Mouse (Mus musculus) MEL (cell line): ENCODE results near the gene Slc9a3r1. TPM values are rescaled to one million over a fixed set of nuclear protein-coding genes. Genes with fewer than 3 reads are reported as not detected.

Experiments
- DNase-seq: peaks from one replicate; pipeline ENCODE4 v3.0.0; 2011; ENCODE audit warnings: low read depth, low spot score
- H3K27ac ChIP-seq: 2 replicates; pipeline ENCODE4 v1.5.1; 2012; ENCODE audit warnings: low read depth, mild to moderate bottlenecking, control low read depth, low read length, moderate library complexity; ENCODE audit not compliant: control insufficient read depth
- H3K27me3 ChIP-seq, 2 experiments: fragments of 150-350 bp in 1 of 2; sonication (generic) in 1 of 2; 2 replicates each; pipeline ENCODE4 v1.6.1; 2012; ENCODE audit warnings: low read length in 2 of 2, mild to moderate bottlenecking in 2 of 2, improper control_type of control experiment in 1 of 2, moderate library complexity in 1 of 2; ENCODE audit not compliant: insufficient read depth in 2 of 2, control insufficient read depth in 1 of 2
- H3K36me3 ChIP-seq, 2 experiments: 2 replicates each; pipeline ENCODE4 v1.6.1; 2012 to 2014; ENCODE audit warnings: low read length in 2 of 2, improper control_type of control experiment in 1 of 2, inconsistent platforms in 1 of 2, mild to moderate bottlenecking in 1 of 2; ENCODE audit not compliant: insufficient read depth in 2 of 2, control insufficient read depth in 1 of 2
- H3K4me1 ChIP-seq, 2 experiments: fragments of 150-350 bp in 1 of 2; sonication (generic) in 1 of 2; 2 replicates each; pipeline ENCODE4 v1.6.1; 2012; ENCODE audit warnings: low read length in 2 of 2, improper control_type of control experiment in 1 of 2, mild to moderate bottlenecking in 1 of 2; ENCODE audit not compliant: insufficient read depth in 2 of 2, control insufficient read depth in 1 of 2
- H3K4me3 ChIP-seq, 2 experiments: fragments of 150-350 bp in 1 of 2; sonication (generic) in 1 of 2; 2 replicates each; pipeline ENCODE4 v1.5.1; 2012; ENCODE audit warnings: low read depth in 2 of 2, low read length in 2 of 2, mild to moderate bottlenecking in 2 of 2, moderate library complexity in 2 of 2, control low read depth in 1 of 2, improper control_type of control experiment in 1 of 2; ENCODE audit not compliant: control insufficient read depth in 1 of 2, insufficient read depth in 1 of 2
- H3K79me2 ChIP-seq: 2 replicates; pipeline ENCODE4 v1.6.1; 2012; ENCODE audit warnings: mild to moderate bottlenecking, low read length, moderate library complexity; ENCODE audit not compliant: control insufficient read depth, poor library complexity, insufficient read depth
- H3K9ac ChIP-seq: 2 replicates; pipeline ENCODE4 v1.6.1; 2012; ENCODE audit warnings: low read depth, mild to moderate bottlenecking, control low read depth, low read length, moderate library complexity; ENCODE audit not compliant: control insufficient read depth, poor library complexity, severe bottlenecking
- H3K9me3 ChIP-seq: fragments of 150-350 bp; sonication (generic); replicated peaks from 2 replicates; pipeline ENCODE4 v1.6.1; 2012; ENCODE audit warnings: mild to moderate bottlenecking, low read length, improper control_type of control experiment, moderate library complexity; ENCODE audit not compliant: insufficient read depth
- BHLHE40 ChIP-seq: IDR thresholded peaks from 2 replicates; pipeline ENCODE4 v1.6.1; 2012; ENCODE audit warnings: low read depth, mild to moderate bottlenecking, inconsistent platforms, low read length, improper control_type of control experiment, borderline replicate concordance
- CHD1 ChIP-seq: IDR thresholded peaks from 2 replicates; pipeline ENCODE4 v1.6.1; 2012; ENCODE audit warnings: low read depth, mild to moderate bottlenecking, inconsistent platforms, low read length, improper control_type of control experiment
- CHD2 ChIP-seq: IDR thresholded peaks from 2 replicates; pipeline ENCODE4 v1.6.1; 2011; ENCODE audit warnings: low read length, improper control_type of control experiment
- CTCF ChIP-seq, 3 experiments: IDR thresholded peaks in 2 of 3; conservative IDR thresholded peaks in 1 of 3; 2 replicates each; pipeline ENCODE4 v1.5.1; 2011 to 2012; ENCODE audit warnings: low read length in 3 of 3, low read depth in 2 of 3, mild to moderate bottlenecking in 2 of 3, improper control_type of control experiment in 1 of 3, inconsistent platforms in 1 of 3, mixed read lengths in 1 of 3, moderate library complexity in 1 of 3; ENCODE audit not compliant: control insufficient read depth in 1 of 3, insufficient read depth in 1 of 3, poor library complexity in 1 of 3, severe bottlenecking in 1 of 3
- E2F4 ChIP-seq: IDR thresholded peaks from 2 replicates; pipeline ENCODE4 v1.6.1; 2011; ENCODE audit warnings: low read depth, low read length, improper control_type of control experiment, borderline replicate concordance
- ELF1 ChIP-seq: IDR thresholded peaks from 2 replicates; pipeline ENCODE4 v1.6.1; 2014; ENCODE audit warnings: low read depth, mild to moderate bottlenecking, inconsistent platforms, low read length, improper control_type of control experiment, moderate library complexity
- EP300 ChIP-seq, 2 experiments: IDR thresholded peaks; 2 replicates each; pipeline ENCODE4 v1.6.1; 2011; ENCODE audit warnings: improper control_type of control experiment in 2 of 2, low read length in 2 of 2, low read depth in 1 of 2, mild to moderate bottlenecking in 1 of 2
- ETS1 ChIP-seq: IDR thresholded peaks from 2 replicates; pipeline ENCODE4 v1.6.1; 2012; ENCODE audit warnings: low read depth, mild to moderate bottlenecking, inconsistent platforms, low read length, improper control_type of control experiment, moderate library complexity
- GABPA ChIP-seq: IDR thresholded peaks from 2 replicates; pipeline ENCODE4 v1.6.1; 2012; ENCODE audit warnings: low read depth, mild to moderate bottlenecking, inconsistent platforms, low read length, improper control_type of control experiment, moderate library complexity
- GATA1 ChIP-seq: IDR thresholded peaks from 2 replicates; pipeline ENCODE4 v1.6.1; 2011; ENCODE audit warnings: low read depth, low read length, improper control_type of control experiment
- HCFC1 ChIP-seq: IDR thresholded peaks from 2 replicates; pipeline ENCODE4 v1.6.1; 2012; ENCODE audit warnings: low read depth, mild to moderate bottlenecking, inconsistent platforms, low read length, improper control_type of control experiment, moderate library complexity
- JUND ChIP-seq: IDR thresholded peaks from 2 replicates; pipeline ENCODE4 v1.6.1; 2011; ENCODE audit warnings: low read depth, mild to moderate bottlenecking, improper control_type of control experiment, low read length
- MAFK ChIP-seq: IDR thresholded peaks from 2 replicates; pipeline ENCODE4 v1.6.1; 2011; ENCODE audit warnings: low read depth, mild to moderate bottlenecking, low read length, improper control_type of control experiment, borderline replicate concordance
- MAX ChIP-seq: IDR thresholded peaks from 2 replicates; pipeline ENCODE4 v1.6.1; 2011; ENCODE audit warnings: low read length, improper control_type of control experiment
- MAZ ChIP-seq: IDR thresholded peaks from 2 replicates; pipeline ENCODE4 v1.6.1; 2012; ENCODE audit warnings: low read depth, mild to moderate bottlenecking, inconsistent platforms, low read length, improper control_type of control experiment
- MEF2A ChIP-seq: IDR thresholded peaks from 2 replicates; pipeline ENCODE4 v1.6.1; 2014; ENCODE audit warnings: low read depth, mild to moderate bottlenecking, inconsistent platforms, low read length, improper control_type of control experiment; ENCODE audit not compliant: poor library complexity, insufficient replicate concordance, severe bottlenecking; ENCODE audit errors: extremely low read depth
- MYB ChIP-seq: IDR thresholded peaks from 2 replicates; pipeline ENCODE4 v1.6.1; 2011; ENCODE audit warnings: mild to moderate bottlenecking, low read depth, low read length, improper control_type of control experiment
- MYC ChIP-seq: IDR thresholded peaks from 2 replicates; pipeline ENCODE4 v1.6.1; 2011; ENCODE audit warnings: low read depth, mild to moderate bottlenecking, low read length, improper control_type of control experiment, moderate library complexity
- NELFE ChIP-seq: IDR thresholded peaks from 2 replicates; pipeline ENCODE4 v1.6.1; 2011; ENCODE audit warnings: low read depth, low read length, improper control_type of control experiment
- NRF1 ChIP-seq: IDR thresholded peaks from 2 replicates; pipeline ENCODE4 v1.6.1; 2014; ENCODE audit warnings: low read depth, mild to moderate bottlenecking, inconsistent platforms, low read length, improper control_type of control experiment, moderate library complexity; ENCODE audit not compliant: poor library complexity, insufficient read depth, severe bottlenecking
- POLR2A ChIP-seq, 2 experiments: IDR thresholded peaks; 2 replicates each; pipeline ENCODE4 v1.6.1; 2011 to 2012; ENCODE audit warnings: low read length in 2 of 2, mild to moderate bottlenecking in 2 of 2, control low read depth in 1 of 2, improper control_type of control experiment in 1 of 2, low read depth in 1 of 2, moderate library complexity in 1 of 2; ENCODE audit not compliant: control insufficient read depth in 1 of 2, insufficient read depth in 1 of 2, poor library complexity in 1 of 2
- POLR2AphosphoS2 ChIP-seq: IDR thresholded peaks from 2 replicates; pipeline ENCODE4 v1.6.1; 2011; ENCODE audit warnings: low read length, improper control_type of control experiment
- POLR2AphosphoS5 ChIP-seq: IDR thresholded peaks from 2 replicates; pipeline ENCODE4 v1.6.1; 2012; ENCODE audit warnings: low read depth, borderline replicate concordance, mild to moderate bottlenecking, inconsistent platforms, low read length, moderate library complexity, mixed read lengths
- RAD21 ChIP-seq: IDR thresholded peaks from 2 replicates; pipeline ENCODE4 v1.6.1; 2011; ENCODE audit warnings: mild to moderate bottlenecking, low read depth, low read length, improper control_type of control experiment
- RCOR1 ChIP-seq: IDR thresholded peaks from 2 replicates; pipeline ENCODE4 v1.6.1; 2012; ENCODE audit warnings: low read depth, mild to moderate bottlenecking, inconsistent platforms, low read length, improper control_type of control experiment
- SIN3A ChIP-seq: IDR thresholded peaks from 2 replicates; pipeline ENCODE4 v1.6.1; 2012; ENCODE audit warnings: low read length, improper control_type of control experiment, inconsistent platforms
- SMC3 ChIP-seq: IDR thresholded peaks from 2 replicates; pipeline ENCODE4 v1.6.1; 2011; ENCODE audit warnings: low read depth, low read length, improper control_type of control experiment
- TAL1 ChIP-seq: IDR thresholded peaks from 2 replicates; pipeline ENCODE4 v1.6.1; 2012; ENCODE audit warnings: mild to moderate bottlenecking, inconsistent platforms, low read length, moderate library complexity, mixed read lengths
- TBP ChIP-seq: IDR thresholded peaks from 2 replicates; pipeline ENCODE4 v1.8.0; 2011; ENCODE audit warnings: low read depth, low read length, improper control_type of control experiment
- TCF12 ChIP-seq: IDR thresholded peaks from 2 replicates; pipeline ENCODE4 v1.6.1; 2014; ENCODE audit warnings: low read depth, mild to moderate bottlenecking, inconsistent platforms, low read length, improper control_type of control experiment, moderate library complexity
- UBTF ChIP-seq: IDR thresholded peaks from 2 replicates; pipeline ENCODE4 v1.6.1; 2012; ENCODE audit warnings: low read depth, mild to moderate bottlenecking, inconsistent platforms, low read length, improper control_type of control experiment, moderate library complexity, borderline replicate concordance; ENCODE audit not compliant: insufficient read depth
- USF1 ChIP-seq: IDR thresholded peaks from 2 replicates; pipeline ENCODE4 v1.6.1; 2014; ENCODE audit warnings: low read depth, mild to moderate bottlenecking, inconsistent platforms, low read length, improper control_type of control experiment, moderate library complexity
- USF2 ChIP-seq, 2 experiments: IDR thresholded peaks; 2 replicates each; pipeline ENCODE4 v1.6.1; 2011 to 2012; ENCODE audit warnings: improper control_type of control experiment in 2 of 2, low read length in 2 of 2, borderline replicate concordance in 1 of 2, inconsistent platforms in 1 of 2, low read depth in 1 of 2, mild to moderate bottlenecking in 1 of 2; ENCODE audit not compliant: insufficient read depth in 1 of 2
- ZC3H11A ChIP-seq: IDR thresholded peaks from 2 replicates; pipeline ENCODE4 v1.6.1; 2012; ENCODE audit warnings: low read depth, mild to moderate bottlenecking, inconsistent platforms, low read length, improper control_type of control experiment
- ZKSCAN1 ChIP-seq: IDR thresholded peaks from 2 replicates; pipeline ENCODE4 v1.6.1; 2012; ENCODE audit warnings: low read depth, mild to moderate bottlenecking, inconsistent platforms, low read length, improper control_type of control experiment, moderate library complexity
- ZMIZ1 ChIP-seq: IDR thresholded peaks from 2 replicates; pipeline ENCODE4 v1.6.1; 2012; ENCODE audit warnings: low read depth, mild to moderate bottlenecking, inconsistent platforms, low read length, improper control_type of control experiment, moderate library complexity
- ZNF384 ChIP-seq: IDR thresholded peaks from 2 replicates; pipeline ENCODE4 v1.6.1; 2012; ENCODE audit warnings: low read depth, mild to moderate bottlenecking, inconsistent platforms, low read length, improper control_type of control experiment
- polyA plus RNA-seq, 2 experiments: library from polyadenylated mRNA; stranded (reverse) in 1 of 2; unstranded in 1 of 2; fragments of >175 nt in 1 of 2; fragments of >200 nt in 1 of 2; gene quantifications; 2 replicates each; pipeline versions ENCODE4 v1.2.1 to v1.2.4; 2012; ENCODE audit warnings: low replicate concordance in 2 of 2, low read depth in 1 of 2; ENCODE audit not compliant: insufficient read length in 2 of 2, insufficient read depth in 1 of 2, missing spikeins in 1 of 2
- total RNA-seq: library from RNA; depleted of rRNA; stranded (reverse); fragments of 300-350 nt; gene quantifications from 2 replicates; pipeline ENCODE4 v1.2.3, GENCODE M21; 2012

Slc9a3r1 gene
- total and polyA plus RNA-seq, 3 experiments = 112 to 127 TPM; not detected in 1

- Histone ChIP-seq H3K36me3 (peaks cover 6 to 68% of the 10 kb centered on the region in 2 experiments), H3K79me2 (peaks cover 18% of the 10 kb centered on the region; the same call in 1 of the 2 replicates)
- TF ChIP-seq BHLHE40 (no peak), MAX (no peak), UBTF (no peak), MYC (no peak), TCF12 (peak; percentile 87), GABPA (no peak), USF2 (IDR thresholded peaks at IDR 0.05; ENCODE audit: borderline replicate concordance in 1 of 2, insufficient read depth in 1 of 2, low read depth in 1 of 2, low read length in 2 of 2) (no peak), E2F4 (no peak), TAL1 (0 out of 2 replicates have a peak, but pooled peaks have one; percentile 30), ZMIZ1 (no peak), POLR2A (IDR thresholded peaks at IDR 0.05; ENCODE audit: control insufficient read depth in 1 of 2, insufficient read depth in 1 of 2, low read depth in 1 of 2, low read length in 2 of 2, poor library complexity in 1 of 2) (peak in 1 of 2 experiments; percentile 40; a peak in 1 of 4 replicates), MAFK (peak; percentile 24; the same call in 1 of the 2 replicates), RCOR1 (peak; percentile 57; the same call in 1 of the 2 replicates), SMC3 (no peak), ZNF384 (no peak), NRF1 (no peak), MEF2A (0 out of 2 replicates have a peak, but pooled peaks have one; percentile 42), JUND (no peak), USF1 (no peak), CTCF (IDR thresholded peaks at IDR 0.05 in 2 of 3, conservative IDR thresholded peaks at IDR 0.05 in 1 of 3; ENCODE audit: control insufficient read depth in 1 of 3, insufficient read depth in 1 of 3, low read depth in 2 of 3, low read length in 3 of 3, poor library complexity in 1 of 3, severe bottlenecking in 1 of 3) (no peak), TBP (no peak), SIN3A (peak; percentile 78), NELFE (no peak), GATA1 (peak; percentile 97), HCFC1 (no peak), RAD21 (no peak), CHD2 (no peak), ZC3H11A (0 out of 2 replicates have a peak, but pooled peaks have one; percentile 6), MAZ (peak; percentile 59; the same call in 1 of the 2 replicates), ELF1 (no peak), EP300 (IDR thresholded peaks at IDR 0.05; ENCODE audit: low read depth in 1 of 2, low read length in 2 of 2) (peak; percentile 85 to 96), ZKSCAN1 (no peak), POLR2AphosphoS2 (no peak), ETS1 (peak; percentile 85), POLR2AphosphoS5 (no peak), MYB (peak; percentile 84), CHD1 (no peak)
Observed at GRCm38 (mm10) chr11:115194693-115195092, 31.6 kb downstream of the Slc9a3r1 start.

More at GRCm38 (mm10) chr11:115194693-115195092, 31.6 kb downstream of the Slc9a3r1 start:
- DNase-seq = peak; percentile 49
- no peak overlapping the region for H3K4me3 ChIP-seq
- H3K9me3 ChIP-seq = no peaks in the 10 kb centered on the region
- peak overlapping the region; percentile 55 for H3K9ac ChIP-seq
- no peaks in the 10 kb centered on the region for H3K27me3 ChIP-seq
- peaks cover 52 to 63% of the 10 kb centered on the region in 2 experiments for H3K4me1 ChIP-seq
- peak overlapping the region; percentile 94 for H3K27ac ChIP-seq
